Mouse (Mus musculus) megakaryocyte, embryonic 14.5 days (primary cell): ENCODE results near the gene Frmpd2. TPM values are rescaled to one million over a fixed set of nuclear protein-coding genes. Genes with fewer than 3 reads are reported as not detected.

Source experiments
- H3K27me3 ChIP-seq: replicated peaks from 2 replicates; pipeline ENCODE3; 2012; ENCODE audit warnings: inconsistent platforms
- H3K36me3 ChIP-seq: replicated peaks from 2 replicates; pipeline ENCODE3; 2012; ENCODE audit warnings: low read length, inconsistent platforms, mixed read lengths
- H3K4me1 ChIP-seq: 2 replicates; pipeline ENCODE4 v1.6.1; 2012; ENCODE audit warnings: inconsistent platforms
- H3K4me3 ChIP-seq: replicated peaks from 2 replicates; pipeline ENCODE3; 2012; ENCODE audit warnings: moderate library complexity, mild to moderate bottlenecking, inconsistent platforms
- H3K9me3 ChIP-seq: 2 replicates; pipeline ENCODE4 v1.6.1; 2012; ENCODE audit warnings: inconsistent platforms
- FLI1 ChIP-seq: IDR thresholded peaks from 2 replicates; pipeline ENCODE4 v1.6.1; 2012; ENCODE audit warnings: low read length, inconsistent platforms, mixed read lengths
- GATA1 ChIP-seq: IDR thresholded peaks from 3 replicates; pipeline ENCODE4 v1.6.1; 2012; ENCODE audit warnings: mixed read lengths, low read length, inconsistent platforms, borderline replicate concordance
- polyA plus RNA-seq: library from polyadenylated mRNA; stranded (reverse); fragments of >175 nt; gene quantifications from 2 replicates; pipeline ENCODE4 v1.2.3, GENCODE M21; 2012; ENCODE audit warnings: low replicate concordance; ENCODE audit not compliant: insufficient read depth

The Frmpd2 gene
- polyA plus RNA-seq, 1 experiment = not detected

DNA sequence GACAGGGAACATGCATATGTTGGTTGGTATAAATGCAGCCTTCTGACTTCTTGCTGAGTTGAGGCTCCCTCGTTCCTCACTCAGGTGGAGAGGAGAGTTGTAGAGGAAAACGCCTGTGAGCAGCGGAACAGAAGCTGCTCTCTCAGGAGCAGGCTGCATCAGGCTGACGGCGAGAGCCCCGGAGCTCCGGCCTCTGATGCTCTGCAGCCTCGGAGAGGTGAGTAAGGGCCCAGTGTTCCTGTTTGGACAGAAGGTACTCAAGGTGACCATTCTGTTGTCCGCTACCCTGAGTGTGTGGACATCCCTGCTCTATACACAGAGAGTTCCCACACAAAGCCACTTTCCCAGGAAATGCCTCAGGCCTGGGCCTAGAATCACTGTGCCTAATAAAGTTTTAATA lies 31.8 kb downstream of the Frmpd2 start:
- Histone ChIP-seq H3K4me1 (no peaks in the 10 kb centered on the region), H3K36me3 (no peaks in the 10 kb centered on the region), H3K9me3 (no peaks in the 10 kb centered on the region), H3K4me3 (no peak overlapping the region), H3K27me3 (peaks cover 5% of the 10 kb centered on the region)
- TF ChIP-seq FLI1 = no peak
- no peak for TF ChIP-seq GATA1

DNA sequence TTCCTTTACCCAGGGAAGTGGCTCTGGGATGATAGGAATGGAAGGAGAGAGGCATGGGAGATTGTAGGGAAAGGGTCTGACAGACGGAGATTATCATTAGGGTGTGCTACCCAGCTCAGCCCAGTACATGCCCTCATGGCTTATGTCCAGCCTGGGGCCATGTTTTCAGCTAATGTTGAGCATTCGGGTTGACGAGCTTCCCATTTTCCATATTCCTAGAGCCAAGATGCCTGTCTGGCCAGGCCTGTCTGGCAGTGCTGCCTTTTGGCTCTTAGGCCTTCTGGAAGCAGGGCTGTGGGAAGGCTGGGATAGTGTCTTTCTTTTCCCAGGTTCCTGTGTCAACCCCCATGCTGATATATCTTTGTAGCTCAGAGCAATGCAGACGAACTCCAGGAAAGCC lies 35.2 kb downstream of the Frmpd2 start:
- TF ChIP-seq FLI1 = no peak
- no peak for TF ChIP-seq GATA1
- Histone ChIP-seq H3K36me3 (no peaks in the 10 kb centered on the region), H3K9me3 (no peaks in the 10 kb centered on the region), H3K4me3 (no peak overlapping the region), H3K27me3 (peaks cover 2% of the 10 kb centered on the region), H3K4me1 (no peaks in the 10 kb centered on the region)

DNA sequence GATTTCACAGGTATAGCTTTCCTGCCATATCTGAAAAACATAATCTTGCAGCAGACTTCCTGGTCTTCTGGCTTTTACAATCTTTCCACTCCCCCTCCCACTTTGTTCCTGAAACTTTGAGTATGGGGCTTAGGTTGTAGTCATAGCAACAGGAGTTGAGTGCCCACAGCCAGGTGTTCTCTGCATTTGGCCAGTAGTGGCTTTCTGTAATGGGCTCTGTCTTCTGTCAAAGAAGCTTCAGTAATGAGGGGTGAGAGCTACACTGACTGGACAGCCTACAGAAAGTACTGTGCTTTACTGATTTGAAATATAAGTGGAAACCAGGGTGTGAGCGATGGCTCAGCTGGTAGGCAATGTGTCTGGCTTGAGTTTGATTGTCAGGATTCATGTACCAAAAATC lies 37.2 kb downstream of the Frmpd2 start:
- Histone ChIP-seq H3K27me3 (peaks cover 2% of the 10 kb centered on the region), H3K4me3 (no peak overlapping the region), H3K4me1 (no peaks in the 10 kb centered on the region), H3K9me3 (no peaks in the 10 kb centered on the region), H3K36me3 (no peaks in the 10 kb centered on the region)
- no peak for TF ChIP-seq FLI1
- TF ChIP-seq GATA1 = no peak

DNA sequence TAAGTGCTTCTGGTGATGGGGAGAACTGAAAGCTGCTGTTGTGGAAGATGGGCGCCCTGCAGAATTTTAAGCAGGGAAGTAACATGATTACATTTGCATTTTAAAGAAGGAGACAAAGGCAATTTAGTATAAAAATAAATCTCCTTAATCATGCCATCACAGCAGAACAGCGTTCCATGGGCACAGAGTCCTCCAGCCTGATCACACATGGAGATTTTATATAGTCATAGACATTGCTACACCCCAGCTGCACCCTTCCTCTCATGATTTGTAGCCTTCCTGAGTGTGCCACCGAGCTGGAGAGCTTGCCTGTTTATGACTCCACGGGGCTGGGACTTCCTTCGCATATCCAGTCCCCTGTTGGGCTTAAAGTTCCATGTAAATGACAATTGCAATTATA lies 42.4 kb downstream of the Frmpd2 start:
- H3K27me3 ChIP-seq = no peaks in the 10 kb centered on the region
- H3K9me3 ChIP-seq = no peaks in the 10 kb centered on the region
- H3K36me3 ChIP-seq = no peaks in the 10 kb centered on the region
- no peak for TF ChIP-seq FLI1
- no peak for TF ChIP-seq GATA1
- H3K4me3 ChIP-seq = no peak overlapping the region
- no peaks in the 10 kb centered on the region for H3K4me1 ChIP-seq

DNA sequence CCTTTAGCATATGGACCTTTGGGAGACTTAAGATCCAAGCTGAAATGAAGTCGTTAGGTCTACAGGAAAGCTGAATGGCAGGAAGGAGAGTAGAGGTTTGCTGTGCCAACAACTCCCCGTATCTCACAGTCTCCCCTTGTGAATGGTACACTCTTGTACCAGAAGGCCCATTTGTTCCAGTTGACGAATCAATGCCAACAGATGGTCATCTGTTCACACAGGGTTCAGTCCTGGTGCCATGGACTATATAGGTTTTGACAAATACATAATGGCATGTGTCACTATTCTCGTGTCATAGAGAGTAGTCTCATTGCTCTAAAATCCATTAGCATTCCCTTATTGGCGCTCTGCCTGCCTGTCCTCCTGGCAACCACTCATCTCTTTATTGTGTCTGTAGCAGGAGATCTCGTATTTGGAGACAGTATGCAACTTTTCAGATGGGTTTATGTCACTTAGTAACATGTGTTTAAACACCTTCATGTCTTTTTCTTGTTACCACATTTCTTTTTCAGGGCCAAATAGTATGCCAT lies 43.3 kb downstream of the Frmpd2 start:
- TF ChIP-seq FLI1 (no peak), GATA1 (no peak)
- Histone ChIP-seq H3K4me3 (no peak overlapping the region), H3K9me3 (no peaks in the 10 kb centered on the region), H3K27me3 (no peaks in the 10 kb centered on the region), H3K4me1 (no peaks in the 10 kb centered on the region), H3K36me3 (no peaks in the 10 kb centered on the region)

DNA sequence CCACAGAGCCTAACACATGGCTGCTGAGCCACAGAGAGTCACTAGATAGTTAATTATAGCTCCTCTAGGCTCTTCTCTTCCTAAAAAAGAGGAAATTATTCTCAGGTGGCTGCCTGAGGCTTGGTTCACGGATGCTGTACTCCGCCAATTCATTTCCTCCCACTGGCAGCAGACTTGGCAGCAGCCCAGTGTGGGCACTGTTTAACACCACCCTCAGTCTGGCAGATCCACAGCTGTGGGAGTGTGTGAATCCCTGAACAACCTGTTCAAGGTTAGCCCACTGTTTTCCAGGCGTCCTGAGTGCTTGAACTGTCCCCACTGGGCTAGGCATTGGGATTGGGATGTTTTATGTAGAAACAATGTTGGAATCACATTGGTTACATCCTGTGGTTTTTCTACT lies 50.0 kb downstream of the Frmpd2 start:
- Histone ChIP-seq H3K4me1 (peaks cover 3% of the 10 kb centered on the region; the same call in 1 of the 2 replicates), H3K36me3 (no peaks in the 10 kb centered on the region), H3K4me3 (no peak overlapping the region), H3K27me3 (peaks cover 2% of the 10 kb centered on the region), H3K9me3 (no peaks in the 10 kb centered on the region)
- no peak for TF ChIP-seq FLI1
- no peak for TF ChIP-seq GATA1

DNA sequence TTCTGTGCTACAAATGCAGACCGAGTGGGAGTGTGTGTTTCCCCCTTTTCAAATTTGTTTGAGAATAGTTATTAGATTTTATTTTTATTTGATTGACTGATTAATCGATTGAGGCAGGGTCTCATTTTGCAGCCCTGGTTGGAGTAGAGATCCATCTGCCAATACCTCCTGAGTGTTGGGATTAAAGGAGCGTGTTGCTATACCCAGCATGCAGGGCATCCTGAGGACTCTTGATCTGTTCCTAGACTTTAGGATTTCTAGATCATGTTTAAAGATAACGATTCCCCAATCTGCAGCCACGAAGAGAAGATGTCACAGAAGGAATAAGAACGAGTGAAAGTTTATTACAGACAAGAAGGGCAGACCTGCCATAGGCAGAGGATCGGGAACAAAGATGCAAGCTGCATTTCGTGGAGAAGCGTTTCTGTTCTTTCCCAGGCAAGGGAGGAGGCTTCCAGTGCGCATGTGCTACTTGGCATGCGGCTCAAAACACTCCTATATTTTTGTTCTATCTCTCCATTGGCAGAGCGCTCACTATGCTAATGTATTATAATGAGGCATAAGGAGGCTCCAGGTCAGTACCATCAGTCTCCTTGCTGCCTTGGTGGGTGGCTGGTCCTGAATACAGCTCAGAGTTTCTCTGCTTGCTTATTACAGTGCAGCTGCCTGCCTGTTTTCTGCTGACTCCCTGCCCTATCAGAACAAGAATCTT lies 53.9 kb downstream of the Frmpd2 start:
- H3K4me3 ChIP-seq = no peak overlapping the region
- no peaks in the 10 kb centered on the region for H3K36me3 ChIP-seq
- TF ChIP-seq FLI1 = no peak
- no peak for TF ChIP-seq GATA1
- H3K4me1 ChIP-seq = peaks cover 3% of the 10 kb centered on the region; the same call in 1 of the 2 replicates
- no peaks in the 10 kb centered on the region for H3K9me3 ChIP-seq
- peaks cover 2% of the 10 kb centered on the region for H3K27me3 ChIP-seq

DNA sequence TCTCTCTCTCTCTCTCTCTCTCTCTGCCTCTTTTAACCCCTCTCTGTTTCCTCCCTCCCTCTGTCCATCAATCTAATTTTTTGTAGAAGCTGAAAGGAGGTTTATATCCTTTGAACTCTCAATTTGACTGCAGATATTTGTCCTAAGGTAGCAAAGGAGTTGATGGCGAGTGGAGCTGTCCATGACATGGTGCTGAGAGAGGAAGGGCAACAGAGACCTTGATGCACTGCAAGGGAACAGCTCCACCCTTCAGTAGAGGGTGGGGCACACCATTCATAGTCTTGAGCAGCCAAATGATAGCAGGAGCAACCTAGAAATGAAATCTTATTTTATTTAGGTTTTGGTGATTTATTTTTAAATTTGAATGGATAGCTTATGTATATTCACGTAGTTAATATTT lies 55.1 kb downstream of the Frmpd2 start:
- H3K9me3 ChIP-seq = no peaks in the 10 kb centered on the region
- H3K4me3 ChIP-seq = no peak overlapping the region
- no peaks in the 10 kb centered on the region for H3K36me3 ChIP-seq
- H3K27me3 ChIP-seq = peaks cover under 1% of the 10 kb centered on the region
- TF ChIP-seq GATA1 (no peak), FLI1 (no peak)
- no peaks in the 10 kb centered on the region for H3K4me1 ChIP-seq

DNA sequence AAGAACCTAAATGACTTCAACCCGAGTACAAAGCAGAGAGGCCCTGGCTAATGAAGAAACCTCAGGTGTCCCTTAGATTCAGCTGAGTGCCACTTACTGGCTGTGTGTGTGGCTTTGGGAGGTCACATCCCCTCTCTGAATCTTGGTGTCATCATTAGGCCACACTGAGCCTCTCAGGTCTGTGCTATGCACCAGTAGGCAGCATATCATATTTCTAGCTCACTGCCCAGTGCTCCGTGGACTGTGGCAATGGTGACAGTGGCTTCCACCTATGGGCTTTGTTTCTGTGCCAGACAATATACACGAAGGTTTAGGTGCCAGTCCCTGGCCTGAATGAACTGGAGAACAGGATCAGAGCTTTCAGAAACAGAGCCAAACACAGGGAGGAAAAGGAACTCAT lies 56.4 kb downstream of the Frmpd2 start:
- Histone ChIP-seq H3K27me3 (peaks cover 2% of the 10 kb centered on the region), H3K36me3 (no peaks in the 10 kb centered on the region), H3K4me1 (no peaks in the 10 kb centered on the region), H3K4me3 (no peak overlapping the region), H3K9me3 (no peaks in the 10 kb centered on the region)
- no peak for TF ChIP-seq FLI1
- TF ChIP-seq GATA1 = no peak

DNA sequence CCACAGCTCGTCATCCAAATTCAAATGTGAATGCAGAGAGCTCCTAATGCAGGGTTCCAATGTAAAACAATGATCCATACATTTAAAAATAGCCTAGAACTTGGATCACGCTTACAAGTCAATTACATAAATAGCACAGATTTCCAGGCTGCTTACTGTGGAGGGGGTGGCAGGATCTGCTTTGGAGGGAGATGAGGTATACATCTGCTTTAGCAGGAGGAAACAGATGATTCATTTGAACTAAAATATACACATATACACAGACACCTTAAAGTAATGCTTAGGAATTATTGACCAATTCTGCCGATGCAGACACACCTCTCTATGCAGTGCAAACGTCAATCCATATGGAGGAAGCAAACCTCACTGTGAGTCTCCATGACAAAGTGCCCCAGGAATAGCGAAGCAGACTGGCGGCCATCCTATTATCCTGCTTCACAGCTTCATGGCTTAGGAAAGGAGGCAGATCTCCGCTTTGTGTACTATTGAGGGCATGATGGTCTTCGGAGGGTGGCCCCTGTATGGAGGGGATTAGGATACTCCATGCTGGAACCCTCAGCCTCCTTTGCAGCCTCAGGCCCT lies 59.9 kb downstream of the Frmpd2 start:
- H3K4me3 ChIP-seq = no peak overlapping the region
- no peaks in the 10 kb centered on the region for H3K4me1 ChIP-seq
- H3K27me3 ChIP-seq = peaks cover 2% of the 10 kb centered on the region
- H3K36me3 ChIP-seq = no peaks in the 10 kb centered on the region
- no peak for TF ChIP-seq GATA1
- H3K9me3 ChIP-seq = no peaks in the 10 kb centered on the region
